In the genomic region with DNA sequence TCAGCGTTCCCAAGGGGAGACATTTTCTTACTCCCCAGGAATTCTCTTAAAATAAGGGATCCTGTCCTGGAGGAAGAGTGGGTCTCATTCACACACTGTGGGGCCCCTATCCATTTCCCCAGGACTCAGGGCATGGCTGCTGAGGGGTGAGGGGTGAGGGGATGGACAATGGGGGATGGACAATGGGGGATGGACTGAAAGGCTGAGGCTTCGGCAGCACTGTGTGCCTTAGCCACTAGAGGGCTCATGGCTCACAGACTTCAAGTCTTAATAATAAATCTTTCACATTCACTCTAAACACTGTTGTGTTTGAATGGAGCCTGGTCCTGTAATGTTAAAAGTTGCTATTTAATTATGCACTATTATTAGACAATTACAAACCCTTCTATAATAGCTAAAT, we compare ENCODE assay signal across 10 mouse cellular contexts. TPM values are rescaled to one million over a fixed set of nuclear protein-coding genes. Genes with fewer than 3 reads are reported as not detected.
A peak's percentile ranks its signal among the peaks of the same experiment; 100 is the strongest.
DNase-seq lines count a peak whose midpoint lies in the region; ATAC-seq and TF ChIP-seq lines count a peak whose summit lies in the region.
"Had no signal": no experiment of that assay in that cellular context is flagged by ENCODE, and none has a peak within 500 bp of the region (broad histone marks: within the 10 kb centered on the region; RNA-seq: fewer than 3 reads in every experiment).

No protein-coding gene starts in this region.

- no peak for TF ChIP-seq POLR2A in MEL (IDR thresholded peaks at IDR 0.05; ENCODE audit: control insufficient read depth in 1 of 2, insufficient read depth in 1 of 2, low read depth in 1 of 2, low read length in 2 of 2, poor library complexity in 1 of 2)
- no peak for TF ChIP-seq POLR2A in limb, embryonic 14.5 days (IDR thresholded peaks at IDR 0.05; ENCODE audit: borderline replicate concordance, extremely low read depth, insufficient read depth, insufficient read length)
- no peak for TF ChIP-seq POLR2A in thymus, adult 2 months (IDR thresholded peaks at IDR 0.05; ENCODE audit: control insufficient read depth, extremely low read depth, insufficient read depth, low read length, poor library complexity)

- peak; percentile 72 for DNase-seq in kidney, postnatal 0 days (ENCODE audit: low spot score)
- no peak for DNase-seq in kidney, adult 11 months
- peak; percentile 2 for DNase-seq in MEL (ENCODE audit: low read depth, low spot score)
- peak; percentile 32 for DNase-seq in embryo, embryonic 9.5 days (ENCODE audit: extremely low spot score)
- DNase-seq in limb, embryonic 14.5 days (ENCODE audit: low spot score): peak; percentile 48
- DNase-seq in gastrocnemius, postnatal 25 days: no peak
- no peak for DNase-seq in thymus, adult 2 months

- H3K27me3 ChIP-seq in kidney, postnatal 0 days (ENCODE audit: insufficient read depth, low read length): no peaks in the 10 kb centered on the region
- no peaks in the 10 kb centered on the region for H3K27me3 ChIP-seq in MEL (ENCODE audit: control insufficient read depth in 1 of 2, insufficient read depth in 2 of 2, low read length in 2 of 2)
- H3K27me3 ChIP-seq in limb, embryonic 14.5 days (ENCODE audit: control insufficient read depth, insufficient read depth, low read length): no peaks in the 10 kb centered on the region
- no peaks in the 10 kb centered on the region for H3K27me3 ChIP-seq in thymus, adult 2 months (ENCODE audit: control insufficient read depth, insufficient read depth, low read length)
- H3K27me3 ChIP-seq: hindbrain, embryonic 15.5 days; megakaryocyte, embryonic 14.5 days had no signal

- H3K27ac ChIP-seq in kidney, postnatal 0 days: no peak overlapping the region
- no peak overlapping the region for H3K27ac ChIP-seq in MEL (ENCODE audit: control insufficient read depth, low read depth, low read length)
- H3K27ac ChIP-seq in limb, embryonic 14.5 days (replicated peaks; ENCODE audit: low read depth, low read length): no peak overlapping the region
- no peak overlapping the region for H3K27ac ChIP-seq in thymus, adult 2 months (ENCODE audit: control insufficient read depth, insufficient read depth, low read length)
- H3K27ac ChIP-seq: hindbrain, embryonic 15.5 days had no signal

- ATAC-seq in kidney, postnatal 0 days (replicated peaks; ENCODE audit: low FRiP score, low read depth): no peak
- no peak for ATAC-seq in limb, embryonic 14.5 days (ENCODE audit: low FRiP score, low read depth)
- ATAC-seq in megakaryocyte, adult 5-6 weeks (ENCODE audit: poor library complexity, severe bottlenecking): no peak

- H3K36me3 ChIP-seq in kidney, postnatal 0 days (ENCODE audit: insufficient read depth, low read length): no peaks in the 10 kb centered on the region
- no peaks in the 10 kb centered on the region for H3K36me3 ChIP-seq in MEL (ENCODE audit: control insufficient read depth in 1 of 2, insufficient read depth in 2 of 2, low read length in 2 of 2)
- no peaks in the 10 kb centered on the region for H3K36me3 ChIP-seq in limb, embryonic 14.5 days (ENCODE audit: control insufficient read depth, insufficient read depth, low read length)
- no peaks in the 10 kb centered on the region for H3K36me3 ChIP-seq in thymus, adult 2 months (ENCODE audit: control insufficient read depth, insufficient read depth, low read length)
- H3K36me3 ChIP-seq: hindbrain, embryonic 15.5 days had no signal

- WGBS in kidney, postnatal 0 days: 49% methylated on average over 2 of the region's 2 CpGs
- 53% methylated on average over 2 of the region's 2 CpGs for WGBS in limb, embryonic 14.5 days
- WGBS in thymus, adult 2 months: 54% methylated on average over 2 of the region's 2 CpGs

- H3K4me1 ChIP-seq in kidney, postnatal 0 days (replicated peaks; ENCODE audit: insufficient read depth, low read length): no peaks in the 10 kb centered on the region
- no peaks in the 10 kb centered on the region for H3K4me1 ChIP-seq in MEL (ENCODE audit: control insufficient read depth in 1 of 2, insufficient read depth in 2 of 2, low read length in 2 of 2)
- H3K4me1 ChIP-seq in limb, embryonic 14.5 days (ENCODE audit: control insufficient read depth, insufficient read depth, low read length): no peaks in the 10 kb centered on the region
- H3K4me1 ChIP-seq in thymus, adult 2 months (replicated peaks; ENCODE audit: control insufficient read depth, insufficient read depth, low read length): no peaks in the 10 kb centered on the region
- H3K4me1 ChIP-seq: hindbrain, embryonic 15.5 days; megakaryocyte, embryonic 14.5 days had no signal

- peak; percentile 64 for TF ChIP-seq CTCF in kidney, postnatal 0 days (IDR thresholded peaks at IDR 0.05; ENCODE audit: low read depth)
- peak in 2 of 3 experiments; percentile 5 to 6; a peak in 1 of 6 replicates for TF ChIP-seq CTCF in MEL (IDR thresholded peaks at IDR 0.05 in 2 of 3, conservative IDR thresholded peaks at IDR 0.05 in 1 of 3; ENCODE audit: control insufficient read depth in 1 of 3, insufficient read depth in 1 of 3, low read depth in 2 of 3, low read length in 3 of 3, poor library complexity in 1 of 3, severe bottlenecking in 1 of 3)
- TF ChIP-seq CTCF in thymus, adult 2 months (IDR thresholded peaks at IDR 0.05; ENCODE audit: borderline replicate concordance, control insufficient read depth, extremely low read depth, insufficient read depth, low read length, poor library complexity): no peak

- H3K79me2 ChIP-seq in MEL (ENCODE audit: control insufficient read depth, insufficient read depth, low read length, poor library complexity): no peaks in the 10 kb centered on the region

- no peak for TF ChIP-seq EP300 in MEL (IDR thresholded peaks at IDR 0.05; ENCODE audit: low read depth in 1 of 2, low read length in 2 of 2)

- H3K9ac ChIP-seq in kidney, postnatal 0 days (ENCODE audit: low read depth, low read length): no peak overlapping the region
- no peak overlapping the region for H3K9ac ChIP-seq in MEL (ENCODE audit: control insufficient read depth, low read depth, low read length, poor library complexity, severe bottlenecking)
- H3K9ac ChIP-seq in limb, embryonic 14.5 days (ENCODE audit: low read depth, low read length, severe bottlenecking): no peak overlapping the region
- H3K9ac ChIP-seq: hindbrain, embryonic 15.5 days had no signal

- H3K4me3 ChIP-seq in kidney, postnatal 0 days (replicated peaks; ENCODE audit: low read depth, low read length): no peak overlapping the region
- no peak overlapping the region for H3K4me3 ChIP-seq in MEL (ENCODE audit: control insufficient read depth in 1 of 2, insufficient read depth in 1 of 2, low read depth in 2 of 2, low read length in 2 of 2)
- H3K4me3 ChIP-seq in limb, embryonic 14.5 days (replicated peaks; ENCODE audit: low read length): no peak overlapping the region
- no peak overlapping the region for H3K4me3 ChIP-seq in thymus, adult 2 months (ENCODE audit: control insufficient read depth, insufficient read depth, low read length)
- H3K4me3 ChIP-seq: hindbrain, embryonic 15.5 days; megakaryocyte, embryonic 14.5 days had no signal

- no peak; the same call in 1 of the 2 replicates for TF ChIP-seq RAD21 in MEL (IDR thresholded peaks at IDR 0.05; ENCODE audit: low read depth, low read length)

- H3K4me2 ChIP-seq in kidney, postnatal 0 days (ENCODE audit: low read length): no peak overlapping the region
- H3K4me2 ChIP-seq in limb, embryonic 14.5 days (replicated peaks; ENCODE audit: low read depth, low read length, severe bottlenecking): no peak overlapping the region
- H3K4me2 ChIP-seq: hindbrain, embryonic 15.5 days had no signal

- no peaks in the 10 kb centered on the region for H3K9me3 ChIP-seq in kidney, postnatal 0 days (replicated peaks; ENCODE audit: low read length)
- H3K9me3 ChIP-seq in MEL (replicated peaks; ENCODE audit: insufficient read depth, low read length): no peaks in the 10 kb centered on the region
- H3K9me3 ChIP-seq in limb, embryonic 14.5 days (ENCODE audit: control insufficient read depth, low read length): no peaks in the 10 kb centered on the region
- H3K9me3 ChIP-seq: hindbrain, embryonic 15.5 days had no signal

TF ChIP-seq in MEL, 35 proteins besides CTCF, POLR2A, EP300 and RAD21:
- TF ChIP-seq RCOR1 (IDR thresholded peaks at IDR 0.05; ENCODE audit: low read depth, low read length): no peak
- TF ChIP-seq E2F4 (IDR thresholded peaks at IDR 0.05; ENCODE audit: borderline replicate concordance, low read depth, low read length): no peak

RNA-seq across cellular contexts. Expression of a gene that starts 21.4 kb away (rescaled TPM):
- polyA plus RNA-seq in kidney, postnatal 0 days (2015; fragmentation: Nextera tagmentation; extraction: Ambion mirVana): 2.1 and 2.4 TPM in 2 replicates
- not detected in 2 replicates for total RNA-seq in MEL (2012; rRNA removed)
- not detected for polyA plus RNA-seq in MEL (2012; ENCODE audit: insufficient read depth in 1 of 2, insufficient read length in 2 of 2, low read depth in 1 of 2, low replicate concordance in 2 of 2, missing spikeins in 1 of 2)
- polyA plus RNA-seq in limb, embryonic 14.5 days (2012; rRNA removed): 1.1 and 1.7 TPM in 2 replicates
- polyA plus RNA-seq in limb, embryonic 14.5 days (2014; fragmentation: Nextera tagmentation; extraction: Ambion mirVana): 0.88 and 1.1 TPM in 2 replicates
- not detected in 2 replicates for total RNA-seq in megakaryocyte, adult 5-6 weeks (2015)
- not detected in 2 replicates for total RNA-seq in megakaryocyte, adult 5-6 weeks (2017)
- not detected for total RNA-seq in gastrocnemius, postnatal 25 days (2021)
- polyA plus RNA-seq in thymus, adult 2 months (2012; rRNA removed): 0.26 TPM in 1 of 2 replicates, not detected in the other

Comparison
In these comparisons a context has a peak if more than half of its experiments do, and no peak if none do; other contexts are left out.
1. DNase-seq: peak in kidney, postnatal 0 days (single experiment), MEL (single experiment), embryo, embryonic 9.5 days (single experiment) and limb, embryonic 14.5 days (single experiment); none in kidney, adult 11 months (single experiment), gastrocnemius, postnatal 25 days (single experiment) and thymus, adult 2 months (single experiment).